Mouse (Mus musculus) myocyte (in vitro differentiated cells): ENCODE measurements around the gene Cpn1. TPM values are rescaled to one million over a fixed set of nuclear protein-coding genes. Genes with fewer than 3 reads are reported as not detected.

Source experiments
- H3K27me3 ChIP-seq: one replicate; pipeline ENCODE4 v1.6.1; 2011; ENCODE audit not compliant: control insufficient read depth, insufficient read depth, insufficient read length
- H3K36me3 ChIP-seq: one replicate; pipeline ENCODE4 v1.6.1; 2011; ENCODE audit not compliant: control insufficient read depth, insufficient read depth
- H3K4me2 ChIP-seq: one replicate; pipeline ENCODE4 v1.6.1; 2011; ENCODE audit warnings: low read depth, control low read depth
- H3K4me3 ChIP-seq: one replicate; pipeline ENCODE4 v1.5.1; 2011; ENCODE audit warnings: mild to moderate bottlenecking, control low read depth, moderate library complexity
- H3K79me2 ChIP-seq: one replicate; pipeline ENCODE4 v1.6.1; 2011; ENCODE audit not compliant: control insufficient read depth, insufficient read depth
- H3ac ChIP-seq: one replicate; pipeline ENCODE4 v1.6.1; 2011; ENCODE audit not compliant: control insufficient read depth, insufficient read length
- CEBPB ChIP-seq: IDR thresholded peaks from 2 replicates; pipeline ENCODE4 v1.6.1; 2011; ENCODE audit warnings: mild to moderate bottlenecking, moderate library complexity; ENCODE audit not compliant: poor library complexity, insufficient read depth, severe bottlenecking
- E2F4 ChIP-seq: IDR thresholded peaks from one replicate; pipeline ENCODE4 v1.6.1; 2011; ENCODE audit warnings: mild to moderate bottlenecking, control low read depth, moderate library complexity; ENCODE audit not compliant: insufficient read depth
- MAX ChIP-seq: IDR thresholded peaks from one replicate; pipeline ENCODE4 v1.6.1; 2011; ENCODE audit warnings: low read depth, mild to moderate bottlenecking, control low read depth
- MYOD1 ChIP-seq, 3 experiments: IDR thresholded peaks; one replicate each; pipeline ENCODE4 v1.6.1; 2011; ENCODE audit warnings: control low read depth in 2 of 3, low read depth in 2 of 3, mild to moderate bottlenecking in 2 of 3, moderate library complexity in 1 of 3; ENCODE audit not compliant: insufficient read length in 2 of 3, control insufficient read depth in 1 of 3
- MYOG ChIP-seq, 3 experiments: IDR thresholded peaks; one replicate each; pipeline ENCODE4 v1.6.1; 2011; ENCODE audit warnings: control low read depth in 2 of 3, low read depth in 2 of 3, mild to moderate bottlenecking in 2 of 3; ENCODE audit not compliant: insufficient read length in 2 of 3, control insufficient read depth in 1 of 3, insufficient read depth in 1 of 3
- POLR2A ChIP-seq: IDR thresholded peaks from one replicate; pipeline ENCODE4 v1.6.1; 2011; ENCODE audit warnings: low read depth, mild to moderate bottlenecking, control low read depth, moderate library complexity; ENCODE audit not compliant: insufficient read length
- POLR2AphosphoS2 ChIP-seq: IDR thresholded peaks from one replicate; pipeline ENCODE4 v1.6.1; 2011; ENCODE audit warnings: low read depth, control low read depth; ENCODE audit not compliant: insufficient read length
- REST ChIP-seq: IDR thresholded peaks from one replicate; pipeline ENCODE4 v1.6.1; 2011; ENCODE audit warnings: mild to moderate bottlenecking, control low read depth, moderate library complexity; ENCODE audit not compliant: insufficient read depth, insufficient read length
- SRF ChIP-seq: IDR thresholded peaks from one replicate; pipeline ENCODE4 v1.6.1; 2011; ENCODE audit warnings: low read depth; ENCODE audit not compliant: control insufficient read depth, insufficient read length
- TCF12 ChIP-seq: IDR thresholded peaks from one replicate; pipeline ENCODE4 v1.6.1; 2011; ENCODE audit warnings: mild to moderate bottlenecking, control low read depth; ENCODE audit not compliant: poor library complexity, insufficient read depth, severe bottlenecking
- TCF3 ChIP-seq: IDR thresholded peaks from one replicate; pipeline ENCODE4 v1.6.1; 2011; ENCODE audit warnings: low read depth, control low read depth; ENCODE audit not compliant: insufficient read length
- USF1 ChIP-seq: IDR thresholded peaks from one replicate; pipeline ENCODE4 v1.6.1; 2011; ENCODE audit warnings: low read depth, mild to moderate bottlenecking, control low read depth, moderate library complexity
- polyA plus RNA-seq: library from polyadenylated mRNA; unstranded; fragments of >200 nt; fragmentation: generic; extraction: Trizol; gene quantifications from one replicate; pipeline ENCODE4 v1.2.1, GENCODE M21; 2012; ENCODE audit warnings: missing spikeins

Cpn1 gene
- polyA plus RNA-seq: not detected

GRCm38 (mm10) chr19:43986069-43986794 is at the start of gene Cpn1:
TSS of gene Cpn1 (minus strand) at chr19:43986556.
- H3K4me3 ChIP-seq: no peak within 1 kb of the TSS

GRCm38 (mm10) chr19:44033396-44033795 is 47.0 kb upstream of the Cpn1 start:
- Histone ChIP-seq H3K4me2 (no peak overlapping the region), H3K36me3 (peaks cover 10% of the 10 kb centered on the region), H3K27me3 (no peaks in the 10 kb centered on the region), H3ac (no peak overlapping the region), H3K79me2 (no peaks in the 10 kb centered on the region), H3K4me3 (no peak overlapping the region)
- no peak for TF ChIP-seq MYOG (IDR thresholded peaks at IDR 0.05; ENCODE audit: control insufficient read depth in 1 of 3, insufficient read depth in 1 of 3, insufficient read length in 2 of 3, low read depth in 2 of 3)
- peak; percentile 4 for TF ChIP-seq USF1
- no peak for TF ChIP-seq TCF12

More at GRCm38 (mm10) chr19:43986069-43986794, at the start of gene Cpn1:
- Histone ChIP-seq H3ac (no peak within 1 kb of the TSS), H3K79me2 (no peaks in the 10 kb centered on the region), H3K4me2 (no peak within 1 kb of the TSS), H3K27me3 (peaks cover 24% of the 10 kb centered on the region), H3K36me3 (no peaks in the 10 kb centered on the region)
- TF ChIP-seq MAX: no peak
- no peak for TF ChIP-seq MYOD1 (IDR thresholded peaks at IDR 0.05; ENCODE audit: control insufficient read depth in 1 of 3, insufficient read length in 2 of 3, low read depth in 2 of 3)
- no peak for TF ChIP-seq POLR2A
- TF ChIP-seq TCF3: no peak
- no peak for TF ChIP-seq MYOG (IDR thresholded peaks at IDR 0.05; ENCODE audit: control insufficient read depth in 1 of 3, insufficient read depth in 1 of 3, insufficient read length in 2 of 3, low read depth in 2 of 3)
- no peak for TF ChIP-seq USF1
- no peak for TF ChIP-seq SRF
- TF ChIP-seq CEBPB: no peak

GRCm38 (mm10) chr19:44032046-44032744 is 45.8 kb upstream of the Cpn1 start:
- Histone ChIP-seq H3K36me3 (peaks cover 10% of the 10 kb centered on the region), H3K4me2 (no peak overlapping the region), H3K27me3 (no peaks in the 10 kb centered on the region), H3K4me3 (no peak overlapping the region), H3ac (no peak overlapping the region), H3K79me2 (no peaks in the 10 kb centered on the region)
- TF ChIP-seq SRF (no peak), TCF12 (no peak), POLR2AphosphoS2 (no peak), MYOG (IDR thresholded peaks at IDR 0.05; ENCODE audit: control insufficient read depth in 1 of 3, insufficient read depth in 1 of 3, insufficient read length in 2 of 3, low read depth in 2 of 3) (no peak), USF1 (no peak), TCF3 (no peak), CEBPB (no peak), E2F4 (no peak), MYOD1 (IDR thresholded peaks at IDR 0.05; ENCODE audit: control insufficient read depth in 1 of 3, insufficient read length in 2 of 3, low read depth in 2 of 3) (no peak), REST (no peak), MAX (no peak), POLR2A (no peak)

GRCm38 (mm10) chr19:44030024-44030423 is 43.7 kb upstream of the Cpn1 start:
- Histone ChIP-seq H3K36me3 (peaks cover 10% of the 10 kb centered on the region), H3K79me2 (no peaks in the 10 kb centered on the region), H3K4me3 (no peak overlapping the region), H3ac (no peak overlapping the region), H3K4me2 (no peak overlapping the region), H3K27me3 (no peaks in the 10 kb centered on the region)
- TF ChIP-seq E2F4: no peak
- no peak for TF ChIP-seq SRF
- no peak for TF ChIP-seq POLR2AphosphoS2
- TF ChIP-seq POLR2A: no peak
- no peak for TF ChIP-seq MYOD1 (IDR thresholded peaks at IDR 0.05; ENCODE audit: control insufficient read depth in 1 of 3, insufficient read length in 2 of 3, low read depth in 2 of 3)
- no peak for TF ChIP-seq USF1
- TF ChIP-seq MYOG (IDR thresholded peaks at IDR 0.05; ENCODE audit: control insufficient read depth in 1 of 3, insufficient read depth in 1 of 3, insufficient read length in 2 of 3, low read depth in 2 of 3): no peak
- no peak for TF ChIP-seq TCF12

GRCm38 (mm10) chr19:44028972-44029371 is 42.6 kb upstream of the Cpn1 start, which contains the start of gene Cyp2c23:
TSS of gene Cyp2c23 (minus strand) at chr19:44029208.
- no peak within 1 kb of the TSS for H3K4me3 ChIP-seq
- no peak for TF ChIP-seq CEBPB
- no peak for TF ChIP-seq MYOG (IDR thresholded peaks at IDR 0.05; ENCODE audit: control insufficient read depth in 1 of 3, insufficient read depth in 1 of 3, insufficient read length in 2 of 3, low read depth in 2 of 3)
- no peak for TF ChIP-seq REST
- no peak for TF ChIP-seq POLR2AphosphoS2
- no peak for TF ChIP-seq POLR2A
- no peak for TF ChIP-seq MYOD1 (IDR thresholded peaks at IDR 0.05; ENCODE audit: control insufficient read depth in 1 of 3, insufficient read length in 2 of 3, low read depth in 2 of 3)
- TF ChIP-seq TCF12: no peak
- TF ChIP-seq TCF3: no peak
- no peak for TF ChIP-seq USF1
- TF ChIP-seq MAX: no peak
- no peak for TF ChIP-seq SRF
- no peak within 1 kb of the TSS for H3K4me2 ChIP-seq
- no peaks in the 10 kb centered on the region for H3K79me2 ChIP-seq
- no peak within 1 kb of the TSS for H3ac ChIP-seq
- no peaks in the 10 kb centered on the region for H3K27me3 ChIP-seq
- peaks cover 10% of the 10 kb centered on the region for H3K36me3 ChIP-seq
